Mouse (Mus musculus): Measurements from ENCODE around the gene Sult4a1. TPM values are rescaled to one million over a fixed set of nuclear protein-coding genes. Genes with fewer than 3 reads are reported as not detected.

Sult4a1 gene
- 7.8 and 24.9 TPM in 2 replicates for polyA plus RNA-seq (2015; fragmentation: Nextera tagmentation; extraction: Ambion mirVana)

DNA sequence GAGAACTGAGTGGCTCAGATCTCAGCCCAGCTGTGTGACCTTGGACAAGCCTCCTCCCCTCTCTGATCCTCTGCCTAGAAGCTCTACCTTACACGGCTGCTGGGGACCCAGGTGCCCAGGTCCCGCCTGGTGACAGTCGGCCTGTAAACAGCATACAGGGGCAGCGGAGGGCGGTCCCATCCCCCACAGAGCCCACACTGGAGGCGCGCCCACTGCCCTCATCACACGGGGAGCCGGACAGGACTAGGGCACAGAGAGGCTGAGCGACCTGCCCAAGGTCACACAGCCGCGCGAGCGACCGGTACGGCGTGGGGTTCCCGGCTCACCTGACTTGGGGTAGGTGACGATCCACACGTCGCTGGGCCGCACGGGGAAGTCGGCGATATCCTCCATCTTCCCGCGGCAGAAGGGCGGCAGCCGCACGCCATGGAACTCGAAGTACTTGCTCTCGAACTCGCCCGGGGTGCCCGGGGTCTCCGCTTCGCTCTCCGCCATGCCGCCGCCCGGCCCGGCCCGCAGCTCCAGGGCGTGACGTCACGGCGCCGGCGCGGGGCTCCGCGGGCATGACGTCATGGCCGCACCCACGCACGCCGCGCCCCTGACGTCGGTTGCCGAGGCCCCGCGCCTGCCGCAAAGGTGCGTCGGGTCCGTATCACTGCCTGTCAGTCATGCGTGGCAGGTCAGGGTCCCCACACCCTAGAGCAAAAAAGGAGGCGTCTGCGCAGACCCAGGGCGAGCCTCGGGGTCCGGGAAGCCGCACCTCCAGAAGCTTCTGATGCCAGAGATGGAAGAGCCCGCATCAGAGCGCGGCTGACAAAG, at the start of gene Sult4a1:
Gene Sult4a1, minus strand, starts transcription at position 650 of the 819 bp plus-strand sequence.

GRCm38 (mm10) chr15:84123075-84123474, 17.5 kb upstream of the Sult4a1 start, which contains the start of gene Pnpla5:
Gene Pnpla5 (minus strand): TSS chr15:84123175.

GRCm38 (mm10) chr15:84065140-84065539, 40.4 kb downstream of the Sult4a1 start, which contains the start of gene Efcab6:
Gene Efcab6 (minus strand): TSS chr15:84065379.

Other genes with a start within 250 kb of the Sult4a1 start
- gene Efcab6, start 40.4 kb downstream of the Sult4a1 start, polyA plus RNA-seq (2015; fragmentation: Nextera tagmentation; extraction: Ambion mirVana), result 0.14 and 0.26 TPM in 2 replicates
- gene Pnpla5, start 17.4 kb upstream of the Sult4a1 start, polyA plus RNA-seq (2015; fragmentation: Nextera tagmentation; extraction: Ambion mirVana), result not detected in 2 replicates
- gene Pnpla3, start 62.1 kb upstream of the Sult4a1 start, polyA plus RNA-seq (2015; fragmentation: Nextera tagmentation; extraction: Ambion mirVana), result 0.55 and 1.1 TPM in 2 replicates
- gene Samm50, start 86.5 kb upstream of the Sult4a1 start, polyA plus RNA-seq (2015; fragmentation: Nextera tagmentation; extraction: Ambion mirVana), result 69.1 and 127 TPM in 2 replicates
- 3.7 and 5.8 TPM in 2 replicates for gene Parvb, start 126.3 kb upstream of the Sult4a1 start, polyA plus RNA-seq (2015; fragmentation: Nextera tagmentation; extraction: Ambion mirVana)
- gene Parvg, start 218.3 kb upstream of the Sult4a1 start, polyA plus RNA-seq (2015; fragmentation: Nextera tagmentation; extraction: Ambion mirVana), result 1.5 and 2.5 TPM in 2 replicates

Measured in adrenal gland, postnatal 0 days (tissue).